Mouse (Mus musculus) MEL (cell line): ENCODE data around the gene Plxnb1. TPM values are rescaled to one million over a fixed set of nuclear protein-coding genes. Genes with fewer than 3 reads are reported as not detected.

Experiments used
- DNase-seq: peaks from one replicate; pipeline ENCODE4 v3.0.0; 2011; ENCODE audit warnings: low read depth, low spot score
- H3K27ac ChIP-seq: 2 replicates; pipeline ENCODE4 v1.5.1; 2012; ENCODE audit warnings: low read depth, mild to moderate bottlenecking, control low read depth, low read length, moderate library complexity; ENCODE audit not compliant: control insufficient read depth
- H3K27me3 ChIP-seq, 2 experiments: fragments of 150-350 bp in 1 of 2; sonication (generic) in 1 of 2; 2 replicates each; pipeline ENCODE4 v1.6.1; 2012; ENCODE audit warnings: low read length in 2 of 2, mild to moderate bottlenecking in 2 of 2, improper control_type of control experiment in 1 of 2, moderate library complexity in 1 of 2; ENCODE audit not compliant: insufficient read depth in 2 of 2, control insufficient read depth in 1 of 2
- H3K36me3 ChIP-seq, 2 experiments: 2 replicates each; pipeline ENCODE4 v1.6.1; 2012 to 2014; ENCODE audit warnings: low read length in 2 of 2, improper control_type of control experiment in 1 of 2, inconsistent platforms in 1 of 2, mild to moderate bottlenecking in 1 of 2; ENCODE audit not compliant: insufficient read depth in 2 of 2, control insufficient read depth in 1 of 2
- H3K4me1 ChIP-seq, 2 experiments: fragments of 150-350 bp in 1 of 2; sonication (generic) in 1 of 2; 2 replicates each; pipeline ENCODE4 v1.6.1; 2012; ENCODE audit warnings: low read length in 2 of 2, improper control_type of control experiment in 1 of 2, mild to moderate bottlenecking in 1 of 2; ENCODE audit not compliant: insufficient read depth in 2 of 2, control insufficient read depth in 1 of 2
- H3K4me3 ChIP-seq, 2 experiments: fragments of 150-350 bp in 1 of 2; sonication (generic) in 1 of 2; 2 replicates each; pipeline ENCODE4 v1.5.1; 2012; ENCODE audit warnings: low read depth in 2 of 2, low read length in 2 of 2, mild to moderate bottlenecking in 2 of 2, moderate library complexity in 2 of 2, control low read depth in 1 of 2, improper control_type of control experiment in 1 of 2; ENCODE audit not compliant: control insufficient read depth in 1 of 2, insufficient read depth in 1 of 2
- H3K79me2 ChIP-seq: 2 replicates; pipeline ENCODE4 v1.6.1; 2012; ENCODE audit warnings: mild to moderate bottlenecking, low read length, moderate library complexity; ENCODE audit not compliant: control insufficient read depth, poor library complexity, insufficient read depth
- H3K9ac ChIP-seq: 2 replicates; pipeline ENCODE4 v1.6.1; 2012; ENCODE audit warnings: low read depth, mild to moderate bottlenecking, control low read depth, low read length, moderate library complexity; ENCODE audit not compliant: control insufficient read depth, poor library complexity, severe bottlenecking
- H3K9me3 ChIP-seq: fragments of 150-350 bp; sonication (generic); replicated peaks from 2 replicates; pipeline ENCODE4 v1.6.1; 2012; ENCODE audit warnings: mild to moderate bottlenecking, low read length, improper control_type of control experiment, moderate library complexity; ENCODE audit not compliant: insufficient read depth
- BHLHE40 ChIP-seq: IDR thresholded peaks from 2 replicates; pipeline ENCODE4 v1.6.1; 2012; ENCODE audit warnings: low read depth, mild to moderate bottlenecking, inconsistent platforms, low read length, improper control_type of control experiment, borderline replicate concordance
- E2F4 ChIP-seq: IDR thresholded peaks from 2 replicates; pipeline ENCODE4 v1.6.1; 2011; ENCODE audit warnings: low read depth, low read length, improper control_type of control experiment, borderline replicate concordance
- ELF1 ChIP-seq: IDR thresholded peaks from 2 replicates; pipeline ENCODE4 v1.6.1; 2014; ENCODE audit warnings: low read depth, mild to moderate bottlenecking, inconsistent platforms, low read length, improper control_type of control experiment, moderate library complexity
- EP300 ChIP-seq, 2 experiments: IDR thresholded peaks; 2 replicates each; pipeline ENCODE4 v1.6.1; 2011; ENCODE audit warnings: improper control_type of control experiment in 2 of 2, low read length in 2 of 2, low read depth in 1 of 2, mild to moderate bottlenecking in 1 of 2
- ETS1 ChIP-seq: IDR thresholded peaks from 2 replicates; pipeline ENCODE4 v1.6.1; 2012; ENCODE audit warnings: low read depth, mild to moderate bottlenecking, inconsistent platforms, low read length, improper control_type of control experiment, moderate library complexity
- GABPA ChIP-seq: IDR thresholded peaks from 2 replicates; pipeline ENCODE4 v1.6.1; 2012; ENCODE audit warnings: low read depth, mild to moderate bottlenecking, inconsistent platforms, low read length, improper control_type of control experiment, moderate library complexity
- GATA1 ChIP-seq: IDR thresholded peaks from 2 replicates; pipeline ENCODE4 v1.6.1; 2011; ENCODE audit warnings: low read depth, low read length, improper control_type of control experiment
- HCFC1 ChIP-seq: IDR thresholded peaks from 2 replicates; pipeline ENCODE4 v1.6.1; 2012; ENCODE audit warnings: low read depth, mild to moderate bottlenecking, inconsistent platforms, low read length, improper control_type of control experiment, moderate library complexity
- JUND ChIP-seq: IDR thresholded peaks from 2 replicates; pipeline ENCODE4 v1.6.1; 2011; ENCODE audit warnings: low read depth, mild to moderate bottlenecking, improper control_type of control experiment, low read length
- KAT2A ChIP-seq: conservative IDR thresholded peaks from 2 replicates; pipeline ENCODE4 v1.6.1; 2012; ENCODE audit warnings: low read depth, low read length, improper control_type of control experiment, inconsistent platforms
- MAFK ChIP-seq: IDR thresholded peaks from 2 replicates; pipeline ENCODE4 v1.6.1; 2011; ENCODE audit warnings: low read depth, mild to moderate bottlenecking, low read length, improper control_type of control experiment, borderline replicate concordance
- MAX ChIP-seq: IDR thresholded peaks from 2 replicates; pipeline ENCODE4 v1.6.1; 2011; ENCODE audit warnings: low read length, improper control_type of control experiment
- MXI1 ChIP-seq: IDR thresholded peaks from 2 replicates; pipeline ENCODE4 v1.6.1; 2011; ENCODE audit warnings: mild to moderate bottlenecking, low read depth, low read length, improper control_type of control experiment
- NELFE ChIP-seq: IDR thresholded peaks from 2 replicates; pipeline ENCODE4 v1.6.1; 2011; ENCODE audit warnings: low read depth, low read length, improper control_type of control experiment
- POLR2A ChIP-seq, 2 experiments: IDR thresholded peaks; 2 replicates each; pipeline ENCODE4 v1.6.1; 2011 to 2012; ENCODE audit warnings: low read length in 2 of 2, mild to moderate bottlenecking in 2 of 2, control low read depth in 1 of 2, improper control_type of control experiment in 1 of 2, low read depth in 1 of 2, moderate library complexity in 1 of 2; ENCODE audit not compliant: control insufficient read depth in 1 of 2, insufficient read depth in 1 of 2, poor library complexity in 1 of 2
- POLR2AphosphoS2 ChIP-seq: IDR thresholded peaks from 2 replicates; pipeline ENCODE4 v1.6.1; 2011; ENCODE audit warnings: low read length, improper control_type of control experiment
- RAD21 ChIP-seq: IDR thresholded peaks from 2 replicates; pipeline ENCODE4 v1.6.1; 2011; ENCODE audit warnings: mild to moderate bottlenecking, low read depth, low read length, improper control_type of control experiment
- RCOR1 ChIP-seq: IDR thresholded peaks from 2 replicates; pipeline ENCODE4 v1.6.1; 2012; ENCODE audit warnings: low read depth, mild to moderate bottlenecking, inconsistent platforms, low read length, improper control_type of control experiment
- SIN3A ChIP-seq: IDR thresholded peaks from 2 replicates; pipeline ENCODE4 v1.6.1; 2012; ENCODE audit warnings: low read length, improper control_type of control experiment, inconsistent platforms
- SMC3 ChIP-seq: IDR thresholded peaks from 2 replicates; pipeline ENCODE4 v1.6.1; 2011; ENCODE audit warnings: low read depth, low read length, improper control_type of control experiment
- TBP ChIP-seq: IDR thresholded peaks from 2 replicates; pipeline ENCODE4 v1.8.0; 2011; ENCODE audit warnings: low read depth, low read length, improper control_type of control experiment
- TCF12 ChIP-seq: IDR thresholded peaks from 2 replicates; pipeline ENCODE4 v1.6.1; 2014; ENCODE audit warnings: low read depth, mild to moderate bottlenecking, inconsistent platforms, low read length, improper control_type of control experiment, moderate library complexity
- UBTF ChIP-seq: IDR thresholded peaks from 2 replicates; pipeline ENCODE4 v1.6.1; 2012; ENCODE audit warnings: low read depth, mild to moderate bottlenecking, inconsistent platforms, low read length, improper control_type of control experiment, moderate library complexity, borderline replicate concordance; ENCODE audit not compliant: insufficient read depth
- USF1 ChIP-seq: IDR thresholded peaks from 2 replicates; pipeline ENCODE4 v1.6.1; 2014; ENCODE audit warnings: low read depth, mild to moderate bottlenecking, inconsistent platforms, low read length, improper control_type of control experiment, moderate library complexity
- ZKSCAN1 ChIP-seq: IDR thresholded peaks from 2 replicates; pipeline ENCODE4 v1.6.1; 2012; ENCODE audit warnings: low read depth, mild to moderate bottlenecking, inconsistent platforms, low read length, improper control_type of control experiment, moderate library complexity
- ZNF384 ChIP-seq: IDR thresholded peaks from 2 replicates; pipeline ENCODE4 v1.6.1; 2012; ENCODE audit warnings: low read depth, mild to moderate bottlenecking, inconsistent platforms, low read length, improper control_type of control experiment
- polyA plus RNA-seq, 2 experiments: library from polyadenylated mRNA; stranded (reverse) in 1 of 2; unstranded in 1 of 2; fragments of >175 nt in 1 of 2; fragments of >200 nt in 1 of 2; gene quantifications; 2 replicates each; pipeline versions ENCODE4 v1.2.1 to v1.2.4; 2012; ENCODE audit warnings: low replicate concordance in 2 of 2, low read depth in 1 of 2; ENCODE audit not compliant: insufficient read length in 2 of 2, insufficient read depth in 1 of 2, missing spikeins in 1 of 2
- total RNA-seq: library from RNA; depleted of rRNA; stranded (reverse); fragments of 300-350 nt; gene quantifications from 2 replicates; pipeline ENCODE4 v1.2.3, GENCODE M21; 2012

Gene Plxnb1
- total and polyA plus RNA-seq, 3 experiments: 0.07 TPM; not detected in 2

DNA sequence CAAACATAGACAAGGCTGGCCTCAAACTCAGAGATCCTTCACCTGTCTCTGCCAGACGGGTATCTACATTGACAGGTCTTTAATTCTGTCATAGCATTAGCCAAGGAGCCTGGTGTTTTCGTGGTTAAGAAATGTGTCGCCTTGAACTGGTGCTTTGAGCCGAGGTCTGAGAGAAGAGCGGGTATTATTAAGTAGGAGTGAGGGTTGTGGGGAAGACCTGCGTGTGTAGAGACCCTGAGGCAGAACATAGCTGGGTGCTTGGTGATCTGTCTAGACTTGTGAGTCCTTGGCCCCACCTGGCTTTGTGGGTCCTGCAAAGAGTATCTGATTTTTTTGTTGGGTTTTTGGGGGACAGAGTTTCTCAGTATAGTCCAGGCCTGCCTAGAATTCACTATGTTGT, 41.3 kb upstream of the Plxnb1 start:
- Histone ChIP-seq H3K9me3 (no peaks in the 10 kb centered on the region), H3K27ac (no peak overlapping the region), H3K9ac (no peak overlapping the region), H3K27me3 (no peaks in the 10 kb centered on the region), H3K4me1 (peaks cover 5 to 31% of the 10 kb centered on the region in 2 experiments), H3K36me3 (peaks cover 0 to 26% of the 10 kb centered on the region in 2 experiments; a peak in 2 of 4 replicates), H3K4me3 (no peak overlapping the region), H3K79me2 (peaks cover 4% of the 10 kb centered on the region)
- DNase-seq: no peak
- TF ChIP-seq BHLHE40 (no peak), POLR2AphosphoS2 (no peak), POLR2A (IDR thresholded peaks at IDR 0.05; ENCODE audit: control insufficient read depth in 1 of 2, insufficient read depth in 1 of 2, low read depth in 1 of 2, low read length in 2 of 2, poor library complexity in 1 of 2) (no peak), ELF1 (no peak), TCF12 (no peak), MAFK (no peak), EP300 (IDR thresholded peaks at IDR 0.05; ENCODE audit: low read depth in 1 of 2, low read length in 2 of 2) (no peak), SIN3A (no peak), SMC3 (no peak), RAD21 (no peak), HCFC1 (no peak), KAT2A (no peak), ETS1 (no peak), MXI1 (no peak), RCOR1 (no peak), ZKSCAN1 (no peak), USF1 (no peak), GABPA (no peak), JUND (no peak)

DNA sequence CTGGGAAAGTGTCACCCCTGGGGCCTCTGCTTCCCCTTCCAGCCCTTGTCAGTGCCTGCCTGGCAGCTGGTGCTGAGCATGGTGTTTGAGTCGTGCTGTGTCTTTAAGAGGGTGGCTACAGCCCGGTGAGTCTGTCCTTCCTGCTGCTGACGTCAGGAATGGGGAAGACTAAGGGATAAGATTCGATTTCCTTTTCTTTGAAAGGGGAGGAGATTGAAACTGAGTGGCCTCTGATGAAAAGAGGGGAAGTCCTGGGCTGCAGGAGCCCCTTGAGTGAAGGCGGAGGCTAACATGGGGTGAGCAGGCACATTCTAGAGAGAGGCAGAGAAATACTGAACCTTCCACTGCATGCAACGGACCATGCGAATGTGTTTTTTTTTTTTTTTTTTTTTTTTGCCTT, 40.5 kb upstream of the Plxnb1 start:
- DNase-seq: peak; percentile 94
- Histone ChIP-seq H3K27me3 (no peaks in the 10 kb centered on the region), H3K79me2 (peaks cover 4% of the 10 kb centered on the region), H3K9ac (peak overlapping the region; percentile 74), H3K27ac (peak overlapping the region; percentile 81), H3K4me1 (peaks cover 5 to 32% of the 10 kb centered on the region in 2 experiments), H3K4me3 (peak overlapping the region; percentile 35 to 57), H3K36me3 (peaks cover 0 to 26% of the 10 kb centered on the region in 2 experiments; a peak in 2 of 4 replicates), H3K9me3 (no peaks in the 10 kb centered on the region)
- TF ChIP-seq POLR2A (IDR thresholded peaks at IDR 0.05; ENCODE audit: control insufficient read depth in 1 of 2, insufficient read depth in 1 of 2, low read depth in 1 of 2, low read length in 2 of 2, poor library complexity in 1 of 2): peak in 1 of 2 experiments; percentile 83; a peak in 2 of 4 replicates
- TF ChIP-seq KAT2A: no peak
- peak; percentile 74 for TF ChIP-seq TBP
- peak; percentile 57; the same call in 1 of the 2 replicates for TF ChIP-seq ETS1
- TF ChIP-seq GATA1: 0 out of 2 replicates have a peak, but pooled peaks have one; percentile 14
- TF ChIP-seq E2F4: no peak
- TF ChIP-seq MXI1: 0 out of 2 replicates have a peak, but pooled peaks have one; percentile 20
- TF ChIP-seq MAX: no peak
- peak; percentile 79 for TF ChIP-seq HCFC1
- no peak for TF ChIP-seq UBTF
- peak; percentile 83 for TF ChIP-seq ZNF384
- TF ChIP-seq NELFE: peak; percentile 56; the same call in 1 of the 2 replicates
- TF ChIP-seq ELF1: peak; percentile 89
- TF ChIP-seq SIN3A: peak; percentile 98
- peak; percentile 27; the same call in 1 of the 2 replicates for TF ChIP-seq TCF12
- 0 out of 4 replicates have a peak, but pooled peaks of 1 of the 2 experiments have one; percentile 7 for TF ChIP-seq EP300 (IDR thresholded peaks at IDR 0.05; ENCODE audit: low read depth in 1 of 2, low read length in 2 of 2)
